Mouse (Mus musculus): Measurements from ENCODE around the gene Tns1. TPM values are rescaled to one million over a fixed set of nuclear protein-coding genes. Genes with fewer than 3 reads are reported as not detected.

The Tns1 gene
- polyA plus RNA-seq, 1 experiment: not detected

GRCm38 (mm10) chr1:74110932-74111695 is 13.1 kb downstream of the Tns1 start:
- H3K4me3 ChIP-seq (ENCODE audit: insufficient read depth, low read depth, low read length): no peak overlapping the region
- TF ChIP-seq POLR2A (IDR thresholded peaks at IDR 0.05; ENCODE audit: insufficient read depth, low read depth, low read length) (no peak), CTCF (IDR thresholded peaks at IDR 0.05; ENCODE audit: insufficient read depth, low read depth, low read length) (no peak)
- H3K27ac ChIP-seq (ENCODE audit: insufficient read depth, low read depth, low read length): no peak overlapping the region
- peaks cover 10% of the 10 kb centered on the region for H3K4me1 ChIP-seq (ENCODE audit: control insufficient read depth, insufficient read depth, low read length)
- 43% methylated on average over 8 of the region's 8 CpGs for WGBS

- 83% methylated on average over 2 of the region's 2 CpGs for WGBS
- no peak for TF ChIP-seq CTCF (IDR thresholded peaks at IDR 0.05; ENCODE audit: insufficient read depth, low read depth, low read length)
- TF ChIP-seq POLR2A (IDR thresholded peaks at IDR 0.05; ENCODE audit: insufficient read depth, low read depth, low read length): no peak
- H3K4me1 ChIP-seq (ENCODE audit: control insufficient read depth, insufficient read depth, low read length): peaks cover 10% of the 10 kb centered on the region
- H3K4me3 ChIP-seq (ENCODE audit: insufficient read depth, low read depth, low read length): no peak overlapping the region
- H3K27ac ChIP-seq (ENCODE audit: insufficient read depth, low read depth, low read length): no peak overlapping the region
Measured at GRCm38 (mm10) chr1:74109670-74110069, 14.6 kb downstream of the Tns1 start.

- Histone ChIP-seq H3K27ac (ENCODE audit: insufficient read depth, low read depth, low read length) (no peak overlapping the region), H3K4me1 (ENCODE audit: control insufficient read depth, insufficient read depth, low read length) (peaks cover 15% of the 10 kb centered on the region), H3K4me3 (ENCODE audit: insufficient read depth, low read depth, low read length) (no peak overlapping the region)
- TF ChIP-seq POLR2A (IDR thresholded peaks at IDR 0.05; ENCODE audit: insufficient read depth, low read depth, low read length) (no peak), CTCF (IDR thresholded peaks at IDR 0.05; ENCODE audit: insufficient read depth, low read depth, low read length) (no peak)
- 82% methylated on average over 5 of the region's 5 CpGs for WGBS
Measured at GRCm38 (mm10) chr1:74107931-74108618, 16.2 kb downstream of the Tns1 start.

- 88% methylated on average over 6 of the region's 6 CpGs for WGBS
- TF ChIP-seq CTCF (IDR thresholded peaks at IDR 0.05; ENCODE audit: insufficient read depth, low read depth, low read length) (no peak), POLR2A (IDR thresholded peaks at IDR 0.05; ENCODE audit: insufficient read depth, low read depth, low read length) (no peak)
- Histone ChIP-seq H3K27ac (ENCODE audit: insufficient read depth, low read depth, low read length) (no peak overlapping the region), H3K4me3 (ENCODE audit: insufficient read depth, low read depth, low read length) (no peak overlapping the region), H3K4me1 (ENCODE audit: control insufficient read depth, insufficient read depth, low read length) (peaks cover 12% of the 10 kb centered on the region; the same call in 1 of the 2 replicates)
Measured at GRCm38 (mm10) chr1:74106214-74106613, 18.0 kb downstream of the Tns1 start.

GRCm38 (mm10) chr1:74105660-74106059 is 18.6 kb downstream of the Tns1 start:
- H3K4me1 ChIP-seq (ENCODE audit: control insufficient read depth, insufficient read depth, low read length): peaks cover 9% of the 10 kb centered on the region; the same call in 1 of the 2 replicates
- H3K27ac ChIP-seq (ENCODE audit: insufficient read depth, low read depth, low read length): no peak overlapping the region
- TF ChIP-seq CTCF (IDR thresholded peaks at IDR 0.05; ENCODE audit: insufficient read depth, low read depth, low read length): no peak
- no peak for TF ChIP-seq POLR2A (IDR thresholded peaks at IDR 0.05; ENCODE audit: insufficient read depth, low read depth, low read length)
- H3K4me3 ChIP-seq (ENCODE audit: insufficient read depth, low read depth, low read length): no peak overlapping the region
- WGBS: 64% methylated on average over 4 of the region's 4 CpGs

GRCm38 (mm10) chr1:74103654-74104353 is 20.4 kb downstream of the Tns1 start:
- H3K27ac ChIP-seq (ENCODE audit: insufficient read depth, low read depth, low read length): no peak overlapping the region
- H3K4me1 ChIP-seq (ENCODE audit: control insufficient read depth, insufficient read depth, low read length): peaks cover 12% of the 10 kb centered on the region
- 38% methylated on average over 6 of the region's 6 CpGs for WGBS
- no peak overlapping the region for H3K4me3 ChIP-seq (ENCODE audit: insufficient read depth, low read depth, low read length)
- TF ChIP-seq POLR2A (IDR thresholded peaks at IDR 0.05; ENCODE audit: insufficient read depth, low read depth, low read length) (no peak), CTCF (IDR thresholded peaks at IDR 0.05; ENCODE audit: insufficient read depth, low read depth, low read length) (no peak)

GRCm38 (mm10) chr1:74099001-74099435 is 25.2 kb downstream of the Tns1 start:
- H3K27ac ChIP-seq (ENCODE audit: insufficient read depth, low read depth, low read length): no peak overlapping the region
- H3K4me3 ChIP-seq (ENCODE audit: insufficient read depth, low read depth, low read length): peak overlapping the region; percentile 44; the same call in 1 of the 2 replicates
- peaks cover 30% of the 10 kb centered on the region for H3K4me1 ChIP-seq (ENCODE audit: control insufficient read depth, insufficient read depth, low read length)
- WGBS: 2% methylated on average over 13 of the region's 14 CpGs
- TF ChIP-seq POLR2A (IDR thresholded peaks at IDR 0.05; ENCODE audit: insufficient read depth, low read depth, low read length) (no peak), CTCF (IDR thresholded peaks at IDR 0.05; ENCODE audit: insufficient read depth, low read depth, low read length) (no peak)

GRCm38 (mm10) chr1:74098004-74099000 is 25.9 kb downstream of the Tns1 start:
- WGBS: 2% methylated on average over 57 of the region's 58 CpGs
- no peak for TF ChIP-seq CTCF (IDR thresholded peaks at IDR 0.05; ENCODE audit: insufficient read depth, low read depth, low read length)
- no peak for TF ChIP-seq POLR2A (IDR thresholded peaks at IDR 0.05; ENCODE audit: insufficient read depth, low read depth, low read length)
- Histone ChIP-seq H3K4me3 (ENCODE audit: insufficient read depth, low read depth, low read length) (peak overlapping the region; percentile 44), H3K27ac (ENCODE audit: insufficient read depth, low read depth, low read length) (no peak overlapping the region), H3K4me1 (ENCODE audit: control insufficient read depth, insufficient read depth, low read length) (peaks cover 25% of the 10 kb centered on the region)
